Mouse (Mus musculus): ENCODE results near the gene Smarcd2.
A peak's percentile ranks its signal among the peaks of the same experiment; 100 is the strongest.

The Smarcd2 gene

GRCm38 (mm10) chr11:106272644-106273310, at the start of gene Smarcd2:
TSS of gene Smarcd2 (minus strand) at chr11:106272972.
- DNase-seq (ENCODE audit: low read depth, low spot score): peak; percentile 97

DNA sequence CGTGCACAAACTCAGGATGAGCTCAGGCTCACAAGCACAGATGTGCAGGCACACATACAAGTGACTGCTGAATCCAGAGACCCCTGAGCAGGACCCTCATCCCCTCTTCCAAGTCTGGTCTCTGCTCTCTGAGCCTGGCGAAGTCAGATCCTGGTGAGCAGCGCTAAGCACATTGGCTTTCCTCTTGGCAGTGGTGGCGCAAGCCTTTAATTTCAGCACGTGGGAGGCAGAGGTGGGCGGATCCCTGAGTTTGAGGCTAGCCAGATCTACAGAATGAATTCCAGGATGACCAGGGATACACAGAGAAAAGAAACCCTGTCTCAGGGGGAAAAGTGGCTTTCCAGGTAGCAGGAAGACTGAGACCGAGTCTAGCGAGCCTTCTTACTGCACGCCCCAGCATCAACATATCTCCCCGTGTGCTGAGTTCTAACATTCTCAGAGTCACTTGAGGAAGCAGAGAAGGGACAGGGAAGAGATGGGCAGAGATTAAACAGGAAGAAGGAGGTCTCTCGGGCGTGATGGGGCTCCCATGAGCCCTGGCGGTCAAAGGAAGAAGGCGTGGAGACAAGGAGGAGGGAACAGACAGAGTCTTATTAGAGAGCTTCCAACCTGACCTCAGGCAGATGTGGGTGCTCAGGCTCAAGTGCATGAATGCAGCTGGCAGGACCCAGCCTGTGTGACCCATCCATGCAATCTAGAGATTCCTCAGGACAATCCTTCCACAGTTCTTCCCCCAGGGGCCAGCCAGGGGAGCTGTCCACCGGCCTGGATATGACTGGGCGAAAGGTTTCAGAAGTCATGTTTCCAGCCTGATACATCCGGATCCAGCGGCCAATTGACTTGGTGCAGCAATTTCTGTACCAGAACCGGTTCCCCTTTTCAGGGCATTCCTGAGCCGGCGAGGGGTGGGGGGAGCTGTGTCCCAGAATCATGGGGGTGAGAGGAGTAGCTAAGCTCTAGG, 45.9 kb upstream of the Smarcd2 start:
- no peak for DNase-seq (ENCODE audit: low read depth, low spot score)

GRCm38 (mm10) chr11:106317801-106318200, 45.0 kb upstream of the Smarcd2 start:
- no peak for DNase-seq (ENCODE audit: low read depth, low spot score)

DNA sequence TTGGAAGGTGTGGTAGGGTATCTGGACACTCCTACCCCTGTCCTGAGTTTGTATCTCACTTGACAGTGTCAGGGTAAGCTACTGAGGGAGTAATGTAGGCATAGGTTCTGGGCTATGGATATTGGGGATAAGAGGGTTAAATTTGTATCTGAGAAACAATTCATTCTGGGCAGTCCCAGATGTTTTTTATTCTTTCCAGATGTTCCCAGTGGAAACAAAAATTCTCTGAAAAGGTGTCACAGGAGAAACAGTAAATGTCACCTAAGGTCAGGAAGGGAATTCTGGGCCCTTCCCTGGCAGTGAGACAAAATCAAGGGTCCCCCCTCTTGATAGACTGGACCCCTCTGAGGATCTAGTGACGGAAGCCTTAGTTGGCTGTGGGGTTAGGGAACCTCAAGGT, 43.6 kb upstream of the Smarcd2 start:
- DNase-seq (ENCODE audit: low read depth, low spot score): no peak

DNA sequence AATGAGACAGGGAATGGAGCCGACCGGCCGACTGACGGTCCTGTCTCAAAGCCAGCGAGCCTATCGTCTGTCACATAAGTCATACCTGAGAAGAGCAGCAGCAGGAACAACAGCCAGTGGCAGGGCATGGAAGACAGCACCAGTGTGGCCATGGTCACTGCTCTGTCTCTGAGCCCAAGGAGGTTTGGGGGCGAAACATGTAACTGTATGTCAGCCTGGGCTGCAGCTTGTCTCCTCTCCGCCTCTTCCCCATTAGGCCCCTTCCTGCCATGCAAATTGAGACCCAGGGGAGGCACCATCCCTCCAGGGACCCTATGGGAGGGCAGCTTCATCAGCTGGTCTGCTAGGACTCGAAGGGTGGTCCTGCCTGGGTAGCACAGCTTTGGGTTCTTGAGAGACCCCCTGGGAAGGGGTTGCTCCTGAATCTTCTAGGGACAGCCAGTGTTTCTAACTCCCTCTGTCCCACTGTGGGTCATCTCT, 41.6 kb upstream of the Smarcd2 start, which contains the start of gene Cd79b:
Gene Cd79b, minus strand, starts transcription at position 430 of the 480 bp plus-strand sequence.
- DNase-seq (ENCODE audit: low read depth, low spot score): no peak

DNA sequence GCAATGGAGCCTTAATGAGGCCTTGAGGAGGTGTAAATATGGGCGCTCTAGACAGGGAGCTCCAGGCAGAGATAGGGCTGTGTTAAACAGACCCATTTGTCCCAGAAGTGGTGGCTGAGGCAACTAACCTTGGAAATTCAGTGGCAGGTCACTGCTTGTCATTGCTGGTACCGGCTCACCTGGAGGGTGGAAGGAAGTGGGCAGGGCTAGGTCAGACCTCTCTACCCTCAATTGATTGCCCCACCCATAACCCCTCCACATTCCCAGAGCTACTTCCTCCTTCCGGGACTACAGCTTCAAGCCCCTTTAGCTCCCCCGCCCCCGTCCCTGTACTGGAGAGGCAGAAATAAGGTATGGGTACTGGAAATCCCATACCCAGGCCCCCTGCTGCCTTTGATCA, 40.8 kb upstream of the Smarcd2 start:
- DNase-seq (ENCODE audit: low read depth, low spot score): no peak

- no peak for DNase-seq (ENCODE audit: low read depth, low spot score)
Observed at GRCm38 (mm10) chr11:106310123-106310522, 37.4 kb upstream of the Smarcd2 start.

- no peak for DNase-seq (ENCODE audit: low read depth, low spot score)
Observed at GRCm38 (mm10) chr11:106308162-106308561, 35.4 kb upstream of the Smarcd2 start.

- DNase-seq (ENCODE audit: low read depth, low spot score): no peak
Observed at GRCm38 (mm10) chr11:106307432-106307831, 34.7 kb upstream of the Smarcd2 start.

GRCm38 (mm10) chr11:106306758-106307157, 34.0 kb upstream of the Smarcd2 start:
- DNase-seq (ENCODE audit: low read depth, low spot score): no peak

GRCm38 (mm10) chr11:106306065-106306385, 33.3 kb upstream of the Smarcd2 start:
- DNase-seq (ENCODE audit: low read depth, low spot score): no peak

GRCm38 (mm10) chr11:106305348-106306064, 32.7 kb upstream of the Smarcd2 start:
- no peak for DNase-seq (ENCODE audit: low read depth, low spot score)

- peak; percentile 49 for DNase-seq (ENCODE audit: low read depth, low spot score)
Observed at GRCm38 (mm10) chr11:106302634-106303033, 29.9 kb upstream of the Smarcd2 start.

DNA sequence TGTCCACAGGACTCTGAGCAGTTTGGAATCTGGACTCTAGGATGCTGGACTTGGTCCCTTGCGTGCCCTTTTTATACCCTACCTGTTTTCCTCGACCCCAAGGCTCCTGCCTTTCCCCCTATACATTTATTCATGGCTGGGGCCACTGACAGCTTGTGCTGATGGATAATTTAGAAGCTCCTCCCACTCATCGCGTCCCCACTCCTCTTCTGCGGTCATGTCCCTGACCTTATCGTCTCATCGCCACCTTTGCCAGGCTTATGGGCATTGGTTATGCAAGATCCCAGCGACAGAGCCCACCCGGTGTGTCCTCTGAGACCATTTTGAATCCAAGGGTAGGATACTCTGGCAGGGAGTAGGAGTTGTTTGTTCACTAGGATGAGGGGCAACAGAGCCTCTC, 29.0 kb upstream of the Smarcd2 start, which contains the start of gene Gh:
Gene Gh, minus strand, starts transcription at position 101 of the 400 bp plus-strand sequence.
- DNase-seq (ENCODE audit: low read depth, low spot score): no peak

DNA sequence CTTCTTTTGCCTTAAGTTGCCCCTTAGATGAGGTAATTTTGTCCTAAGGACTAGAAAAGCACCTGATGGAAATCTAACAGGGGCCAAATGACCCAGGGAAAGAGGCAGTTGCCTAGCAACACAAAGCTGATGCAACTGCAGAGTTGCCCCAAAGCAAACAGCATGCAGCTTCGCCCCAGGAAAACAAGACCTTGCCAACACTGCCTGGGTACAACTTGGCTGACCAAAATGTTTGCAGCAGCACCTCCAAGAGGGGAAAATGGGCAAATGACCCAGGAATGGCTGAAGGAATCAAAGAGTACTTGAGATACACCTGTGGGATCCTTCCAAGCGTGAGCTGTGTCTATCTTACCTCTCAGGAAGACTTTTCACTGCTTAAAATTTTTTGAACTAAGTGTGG, 19.1 kb upstream of the Smarcd2 start:
- no peak for DNase-seq (ENCODE audit: low read depth, low spot score)

GRCm38 (mm10) chr11:106290376-106290775, 17.6 kb upstream of the Smarcd2 start:
- no peak for DNase-seq (ENCODE audit: low read depth, low spot score)

GRCm38 (mm10) chr11:106289369-106289768, 16.6 kb upstream of the Smarcd2 start:
- no peak for DNase-seq (ENCODE audit: low read depth, low spot score)

GRCm38 (mm10) chr11:106286987-106287386, 14.2 kb upstream of the Smarcd2 start:
- no peak for DNase-seq (ENCODE audit: low read depth, low spot score)

GRCm38 (mm10) chr11:106286206-106286605, 13.4 kb upstream of the Smarcd2 start:
- no peak for DNase-seq (ENCODE audit: low read depth, low spot score)

DNA sequence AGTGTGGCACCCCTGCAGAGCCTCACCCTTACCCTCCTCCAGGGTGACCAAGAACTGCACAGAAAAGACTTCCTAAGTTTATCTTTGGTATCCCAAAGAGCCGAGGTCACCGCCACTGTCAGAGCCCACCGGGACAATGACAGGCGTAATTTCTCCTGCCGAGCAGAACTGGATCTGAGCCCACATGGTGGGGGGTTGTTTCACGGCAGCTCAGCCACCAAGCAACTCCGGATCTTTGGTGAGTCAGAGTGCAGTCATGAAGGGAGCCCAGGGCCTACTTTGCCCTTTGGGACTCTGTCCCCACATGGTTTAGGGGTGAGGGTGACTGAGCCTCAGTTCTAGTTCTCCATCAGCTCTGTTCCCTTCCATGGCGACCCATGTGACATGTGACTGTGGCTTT, 11.4 kb upstream of the Smarcd2 start:
- no peak for DNase-seq (ENCODE audit: low read depth, low spot score)

GRCm38 (mm10) chr11:106283371-106283770, 10.6 kb upstream of the Smarcd2 start:
- DNase-seq (ENCODE audit: low read depth, low spot score): no peak

DNA sequence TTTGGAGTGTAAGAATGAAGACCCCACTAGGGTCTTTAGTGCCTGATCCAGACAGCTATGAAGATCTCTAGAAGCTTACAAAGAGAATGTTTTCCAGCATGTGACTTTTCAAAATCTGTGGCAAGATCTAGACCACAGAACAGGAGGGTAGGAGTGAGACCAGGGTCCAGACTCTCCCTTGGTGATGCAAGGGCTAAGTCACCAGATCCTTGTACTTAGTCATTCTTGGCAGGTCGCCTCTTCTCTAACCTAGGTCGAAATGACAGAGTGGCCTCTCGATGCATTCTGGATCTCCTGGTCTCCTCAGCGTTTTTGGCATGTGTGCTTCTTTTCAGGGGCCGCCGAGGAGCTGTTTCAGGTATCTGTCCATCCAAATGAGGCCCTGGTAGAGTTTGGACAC, 9.7 kb upstream of the Smarcd2 start:
- DNase-seq (ENCODE audit: low read depth, low spot score): no peak

Data from c-Kit-negative CD71-positive TER-119-positive erythroid progenitor cells, embryonic 14.5 days (primary cell).